Mouse (Mus musculus) gastrocnemius, adult 2 months (tissue): ENCODE measurements around the gene Gorasp2. TPM values are rescaled to one million over a fixed set of nuclear protein-coding genes. Genes with fewer than 3 reads are reported as not detected.

Experiments
- DNase-seq: peaks from one replicate; pipeline ENCODE4 v3.0.0; 2022
- H3K27ac ChIP-seq: fragments of 200-600 bp; 2 replicates; pipeline ENCODE4 v1.8.1; 2022; ENCODE audit warnings: mild to moderate bottlenecking
- H3K4me3 ChIP-seq: fragments of 200-600 bp; 2 replicates; pipeline ENCODE4 v1.8.1; 2022; ENCODE audit warnings: mild to moderate bottlenecking, moderate library complexity
- CTCF ChIP-seq: fragments of 200-600 bp; IDR thresholded peaks from 2 replicates; pipeline ENCODE4 v1.8.1; 2022; ENCODE audit warnings: antibody characterized with exemption, mild to moderate bottlenecking, moderate library complexity
- intact Hi-C: fragments of 180-260 bp; cut with DNase I; formaldehyde crosslinking; loops from one replicate; pipeline ENCODE4 v1.15.1; 2025
- total RNA-seq, 2 experiments: library from RNA; stranded (reverse); gene quantifications; 2 replicates each; pipeline ENCODE4 v1.2.3; 2021

Gene Gorasp2
- total RNA-seq, 2 experiments from 2014 or later, result 77.9 to 78.6 TPM

DNA sequence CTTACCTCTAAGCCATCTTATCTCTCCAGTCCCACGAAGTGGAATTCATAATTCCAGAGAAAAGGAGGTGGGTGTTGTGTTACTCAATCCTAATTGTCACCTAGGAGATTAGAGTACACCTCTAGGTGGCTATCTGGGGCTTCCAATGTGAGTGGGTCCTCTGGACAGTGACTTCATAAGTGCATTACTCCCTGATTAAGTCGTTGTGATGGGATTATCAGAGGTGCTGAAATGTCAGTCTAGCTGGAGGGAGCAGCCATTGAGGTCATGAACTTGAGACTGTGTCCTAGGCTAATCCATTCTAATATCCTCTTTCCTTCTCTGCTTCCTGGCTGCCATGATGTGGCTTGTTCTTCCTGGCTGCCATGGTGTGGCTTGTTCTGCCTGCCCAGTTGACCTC, 8.5 kb downstream of the Gorasp2 start:
- no peak for TF ChIP-seq CTCF
- intact Hi-C loops, result no loop called here
- no peak overlapping the region for H3K27ac ChIP-seq
- no peak overlapping the region for H3K4me3 ChIP-seq
- no peak for DNase-seq

DNA sequence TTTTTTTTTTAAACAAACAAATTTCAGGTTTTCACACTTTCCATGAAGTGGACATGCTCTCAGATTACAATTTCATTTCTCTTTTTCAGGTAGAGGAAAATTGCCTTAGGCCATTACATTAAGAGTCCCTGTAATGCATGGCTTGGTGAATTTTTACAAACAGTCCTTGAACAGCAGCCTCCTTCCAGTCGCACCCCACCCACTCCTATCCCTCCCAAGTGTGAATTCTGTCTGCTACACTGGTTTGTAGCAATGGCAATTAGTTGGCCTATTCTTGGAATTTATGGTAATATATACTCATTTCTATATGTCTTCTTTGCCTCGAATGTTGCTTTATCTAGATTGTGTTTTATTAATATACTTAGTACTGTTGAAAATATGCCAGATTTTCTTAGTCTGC, 11.1 kb downstream of the Gorasp2 start:
- intact Hi-C loops, result no loop called here
- no peak overlapping the region for H3K27ac ChIP-seq
- DNase-seq, result no peak
- H3K4me3 ChIP-seq, result no peak overlapping the region
- no peak for TF ChIP-seq CTCF

- DNase-seq, result no peak
- H3K4me3 ChIP-seq, result no peak overlapping the region
- no peak overlapping the region for H3K27ac ChIP-seq
- TF ChIP-seq CTCF, result peak; percentile 41
- intact Hi-C loops, result no loop called here
Measured at GRCm38 (mm10) chr2:70673445-70674126, 12.2 kb downstream of the Gorasp2 start.

DNA sequence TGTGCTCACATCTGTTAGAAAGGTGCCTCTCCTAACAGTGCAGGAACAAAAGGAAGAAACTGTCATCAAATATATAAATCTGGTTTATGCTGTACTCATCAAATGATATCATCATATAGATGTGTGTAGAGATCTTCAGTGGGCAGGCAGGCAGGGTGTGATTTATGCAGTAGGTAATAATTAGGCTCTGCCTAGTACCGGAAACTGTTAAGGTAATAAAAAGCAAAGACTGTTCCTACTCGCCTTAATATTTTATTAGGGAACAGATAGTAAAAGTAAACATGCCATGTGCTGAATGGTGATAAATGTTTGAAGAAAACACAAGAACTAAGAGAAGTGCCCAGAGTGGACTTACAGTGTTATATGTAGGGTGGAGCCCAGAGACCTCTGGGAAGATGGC, 20.9 kb downstream of the Gorasp2 start:
- no peak overlapping the region for H3K27ac ChIP-seq
- no peak for TF ChIP-seq CTCF
- H3K4me3 ChIP-seq, result no peak overlapping the region
- DNase-seq, result no peak
- intact Hi-C loops, result no loop called here

DNA sequence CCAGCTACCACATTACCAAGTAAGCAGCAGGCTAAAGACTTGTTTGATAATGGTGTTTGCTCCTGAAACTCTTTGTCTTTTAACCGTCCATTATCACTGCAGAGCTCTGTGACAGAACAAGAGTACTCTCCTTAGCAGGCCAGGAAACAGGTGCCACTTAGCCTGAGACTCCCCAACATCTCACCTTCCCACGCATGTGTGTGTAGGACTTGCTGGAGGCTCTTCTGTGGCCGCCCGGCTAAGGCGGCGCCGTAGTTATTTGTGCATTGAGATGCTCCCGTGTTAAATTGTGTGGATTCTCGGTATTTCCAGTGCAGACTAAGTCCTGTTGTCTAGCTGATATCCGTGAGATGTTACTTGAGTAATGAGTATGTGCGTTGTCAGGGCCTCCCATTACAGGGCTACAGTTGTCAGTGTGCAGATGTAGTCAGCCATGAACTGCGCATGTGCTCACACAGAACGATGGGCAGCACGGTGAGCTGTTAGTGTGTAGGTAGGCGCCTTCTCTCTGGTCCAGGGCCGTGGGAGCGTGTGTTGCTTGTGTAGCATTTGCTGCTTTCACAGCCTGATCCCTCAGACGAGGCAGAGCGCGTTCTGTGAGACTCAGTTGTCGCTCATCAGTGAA, 27.2 kb downstream of the Gorasp2 start:
- Histone ChIP-seq H3K4me3 (no peak overlapping the region), H3K27ac (no peak overlapping the region)
- DNase-seq, result no peak
- intact Hi-C loops, result no loop called here
- no peak for TF ChIP-seq CTCF

- intact Hi-C loops, result no loop called here
- Histone ChIP-seq H3K27ac (peak overlapping the region; percentile 46; the same call in 1 of the 2 replicates), H3K4me3 (no peak overlapping the region)
- DNase-seq, result peak; percentile 58
- TF ChIP-seq CTCF, result no peak
Measured at GRCm38 (mm10) chr2:70690195-70690594, 28.8 kb downstream of the Gorasp2 start.

- DNase-seq, result no peak
- TF ChIP-seq CTCF, result no peak
- intact Hi-C loops, result no loop called here
- Histone ChIP-seq H3K4me3 (no peak overlapping the region), H3K27ac (no peak overlapping the region)
Measured at GRCm38 (mm10) chr2:70695712-70696111, 34.3 kb downstream of the Gorasp2 start.

GRCm38 (mm10) chr2:70700851-70701250, 39.5 kb downstream of the Gorasp2 start:
- TF ChIP-seq CTCF, result no peak
- intact Hi-C loops, result loop anchor here (5.0 to 10.0 kb wide), 2 partner anchors 121 to 844 kb away; partner anchors contain the start of gene Dlx2
- Histone ChIP-seq H3K4me3 (no peak overlapping the region), H3K27ac (no peak overlapping the region)
- no peak for DNase-seq

- no peak for DNase-seq
- TF ChIP-seq CTCF, result no peak
- intact Hi-C loops, result loop anchor here (5.0 to 10.0 kb wide), 2 partner anchors 121 to 843 kb away; partner anchors contain the start of gene Dlx2
- Histone ChIP-seq H3K4me3 (no peak overlapping the region), H3K27ac (no peak overlapping the region)
Measured at GRCm38 (mm10) chr2:70701571-70701970, 40.2 kb downstream of the Gorasp2 start.

DNA sequence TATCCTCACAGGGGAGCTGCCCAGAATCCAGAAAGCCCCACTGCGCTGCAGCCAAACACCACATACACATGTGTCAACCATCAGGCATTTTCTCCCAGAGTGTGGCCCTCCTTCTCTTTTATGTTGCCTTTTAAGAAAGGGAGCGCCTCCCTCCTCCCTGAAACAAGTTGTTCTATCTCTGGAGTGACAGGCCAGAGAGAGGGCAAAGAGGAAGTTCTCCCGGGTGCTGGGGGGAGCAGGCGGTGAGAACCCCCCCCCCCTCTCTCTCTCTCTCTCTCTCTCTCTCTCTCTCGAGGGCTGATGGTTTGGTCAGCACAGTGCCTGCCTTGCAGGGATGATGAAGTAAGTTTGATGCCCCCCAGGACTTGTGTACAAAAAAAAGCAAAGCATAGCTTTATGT, 41.0 kb downstream of the Gorasp2 start:
- no peak overlapping the region for H3K4me3 ChIP-seq
- intact Hi-C loops, result loop anchor here (5.0 to 10.0 kb wide), 2 partner anchors 120 to 842 kb away; partner anchors contain the start of gene Dlx2
- no peak for TF ChIP-seq CTCF
- no peak overlapping the region for H3K27ac ChIP-seq
- DNase-seq, result no peak

- intact Hi-C loops, result loop anchor here (10.0 kb wide), 1 partner anchor 836 kb away; the partner anchor contains the start of gene Dlx2
- DNase-seq, result no peak
- no peak for TF ChIP-seq CTCF
- Histone ChIP-seq H3K27ac (no peak overlapping the region), H3K4me3 (no peak overlapping the region)
Measured at GRCm38 (mm10) chr2:70708986-70709730, 47.8 kb downstream of the Gorasp2 start.

GRCm38 (mm10) chr2:70710236-70710635, 48.9 kb downstream of the Gorasp2 start:
- DNase-seq, result no peak
- intact Hi-C loops, result no loop called here
- Histone ChIP-seq H3K27ac (no peak overlapping the region), H3K4me3 (no peak overlapping the region)
- TF ChIP-seq CTCF, result no peak

GRCm38 (mm10) chr2:70710878-70711277, 49.5 kb downstream of the Gorasp2 start:
- intact Hi-C loops, result no loop called here
- DNase-seq, result no peak
- no peak overlapping the region for H3K27ac ChIP-seq
- no peak overlapping the region for H3K4me3 ChIP-seq
- no peak for TF ChIP-seq CTCF
